In genomic region chr7:139364005-139364557, GRCm38 (mm10) we compare ENCODE assay signal across 9 mouse cellular contexts. TPM values are rescaled to one million over a fixed set of nuclear protein-coding genes. Genes with fewer than 3 reads are reported as not detected.
DNase-seq lines count a peak whose midpoint lies in the region; ATAC-seq and TF ChIP-seq lines count a peak whose summit lies in the region.
"Had no signal": no experiment of that assay in that cellular context is flagged by ENCODE, and none has a peak within 500 bp of the region (broad histone marks: within the 10 kb centered on the region; RNA-seq: fewer than 3 reads in every experiment).

No protein-coding gene starts in this region.

- 0 out of 2 replicates have a peak overlapping the region, but pooled peaks have one; percentile 1 for H3K9ac ChIP-seq in forebrain, embryonic 11.5 days (ENCODE audit: low read length)
- peak overlapping the region; percentile 76 for H3K9ac ChIP-seq in heart, embryonic 13.5 days
- H3K9ac ChIP-seq in kidney, embryonic 16.5 days (replicated peaks; ENCODE audit: low read length) = peak overlapping the region; percentile 49
- H3K9ac ChIP-seq in liver, embryonic 11.5 days (ENCODE audit: low read depth, low read length) = no peak overlapping the region
- H3K9ac ChIP-seq in neural tube, embryonic 12.5 days = no peak overlapping the region

- peak; percentile 94 for DNase-seq in 3T3-L1 (ENCODE audit: low read depth, low spot score)
- peak; percentile 82 for DNase-seq in brain, embryonic 14.5 days (ENCODE audit: low read depth)
- peak; percentile 86 for DNase-seq in forebrain, embryonic 11.5 days (ENCODE audit: low spot score)
- DNase-seq in liver, embryonic 11.5 days (ENCODE audit: low spot score) = peak; percentile 71
- peak; percentile 47 to 69 for DNase-seq in urinary bladder, postnatal 36 days (ENCODE audit: low spot score in 2 of 2)

- peaks cover 12% of the 10 kb centered on the region for H3K4me1 ChIP-seq in forebrain, embryonic 11.5 days (replicated peaks; ENCODE audit: control insufficient read depth, insufficient read depth, low read length)
- H3K4me1 ChIP-seq in heart, embryonic 13.5 days = peaks cover 94% of the 10 kb centered on the region
- peaks cover 42% of the 10 kb centered on the region for H3K4me1 ChIP-seq in kidney, embryonic 16.5 days (ENCODE audit: insufficient read depth, low read length)
- peaks cover 29% of the 10 kb centered on the region for H3K4me1 ChIP-seq in liver, embryonic 11.5 days (replicated peaks; ENCODE audit: control insufficient read depth, insufficient read depth, low read length)
- peaks cover 26% of the 10 kb centered on the region for H3K4me1 ChIP-seq in neural tube, embryonic 12.5 days

- H3K4me3 ChIP-seq in forebrain, embryonic 11.5 days (ENCODE audit: low read depth, low read length) = no peak overlapping the region
- H3K4me3 ChIP-seq in heart, embryonic 13.5 days = peak overlapping the region; percentile 19; the same call in 1 of the 2 replicates
- no peak overlapping the region for H3K4me3 ChIP-seq in kidney, embryonic 16.5 days (ENCODE audit: low read length)
- no peak overlapping the region for H3K4me3 ChIP-seq in liver, embryonic 11.5 days (ENCODE audit: low read depth, low read length)
- H3K4me3 ChIP-seq in neural tube, embryonic 12.5 days = no peak overlapping the region

- H3K27me3 ChIP-seq in forebrain, embryonic 11.5 days (ENCODE audit: control insufficient read depth, insufficient read depth, low read length) = no peaks in the 10 kb centered on the region
- H3K27me3 ChIP-seq in heart, embryonic 13.5 days (replicated peaks) = no peaks in the 10 kb centered on the region
- H3K27me3 ChIP-seq in kidney, embryonic 16.5 days (ENCODE audit: insufficient read depth, low read length) = no peaks in the 10 kb centered on the region
- no peaks in the 10 kb centered on the region for H3K27me3 ChIP-seq in liver, embryonic 11.5 days (replicated peaks; ENCODE audit: control insufficient read depth, insufficient read depth, low read length)
- no peaks in the 10 kb centered on the region; the same call in 1 of the 2 replicates for H3K27me3 ChIP-seq in neural tube, embryonic 12.5 days (replicated peaks)
- H3K27me3 ChIP-seq: CH12.LX had no signal

- TF ChIP-seq POLR2A in brain, embryonic 14.5 days (IDR thresholded peaks at IDR 0.05; ENCODE audit: borderline replicate concordance, extremely low read depth, insufficient read depth, insufficient read length, poor library complexity, severe bottlenecking) = no peak

- no peak overlapping the region for H3K27ac ChIP-seq in forebrain, embryonic 11.5 days (ENCODE audit: low read depth, low read length)
- peak overlapping the region; percentile 99 for H3K27ac ChIP-seq in heart, embryonic 13.5 days (replicated peaks)
- peak overlapping the region; percentile 81 for H3K27ac ChIP-seq in kidney, embryonic 16.5 days (ENCODE audit: low read length)
- H3K27ac ChIP-seq in liver, embryonic 11.5 days (ENCODE audit: low read depth, low read length) = peak overlapping the region; percentile 61
- no peak overlapping the region for H3K27ac ChIP-seq in neural tube, embryonic 12.5 days

- TF ChIP-seq CTCF in brain, embryonic 14.5 days (IDR thresholded peaks at IDR 0.05; ENCODE audit: borderline replicate concordance, extremely low read depth, insufficient read depth, insufficient read length) = no peak

- peak; percentile 72 for ATAC-seq in forebrain, embryonic 11.5 days (replicated peaks; ENCODE audit: low FRiP score)
- ATAC-seq in heart, embryonic 13.5 days (ENCODE audit: extremely low read depth, insufficient number of reproducible peaks, low FRiP score, low TSS enrichment) = peak; percentile 60; the same call in 1 of the 2 replicates
- peak; percentile 78 for ATAC-seq in kidney, embryonic 16.5 days (ENCODE audit: low FRiP score, low TSS enrichment)
- ATAC-seq in liver, embryonic 11.5 days (replicated peaks; ENCODE audit: low FRiP score) = peak; percentile 41; the same call in 1 of the 2 replicates
- ATAC-seq in neural tube, embryonic 12.5 days (ENCODE audit: low FRiP score, low read depth) = peak; percentile 81

- 7% methylated on average over 9 of the region's 9 CpGs for WGBS in forebrain, embryonic 11.5 days
- WGBS in heart, embryonic 13.5 days = under 1% methylated on average over 9 of the region's 9 CpGs
- 7% methylated on average over 9 of the region's 9 CpGs for WGBS in kidney, embryonic 16.5 days
- 15% methylated on average over 9 of the region's 9 CpGs for WGBS in liver, embryonic 11.5 days
- 8% methylated on average over 9 of the region's 9 CpGs for WGBS in neural tube, embryonic 12.5 days

- H3K36me3 ChIP-seq in forebrain, embryonic 11.5 days (ENCODE audit: control insufficient read depth, insufficient read depth, low read length) = no peaks in the 10 kb centered on the region
- no peaks in the 10 kb centered on the region for H3K36me3 ChIP-seq in heart, embryonic 13.5 days
- no peaks in the 10 kb centered on the region for H3K36me3 ChIP-seq in kidney, embryonic 16.5 days (ENCODE audit: insufficient read depth, low read length)
- no peaks in the 10 kb centered on the region for H3K36me3 ChIP-seq in liver, embryonic 11.5 days (ENCODE audit: control insufficient read depth, insufficient read depth, low read length)
- H3K36me3 ChIP-seq in neural tube, embryonic 12.5 days = no peaks in the 10 kb centered on the region

- peak overlapping the region; percentile 28; the same call in 1 of the 2 replicates for H3K4me2 ChIP-seq in forebrain, embryonic 11.5 days (ENCODE audit: low read depth, low read length, severe bottlenecking)
- peak overlapping the region; percentile 59 for H3K4me2 ChIP-seq in heart, embryonic 13.5 days
- peak overlapping the region; percentile 20 for H3K4me2 ChIP-seq in kidney, embryonic 16.5 days (replicated peaks; ENCODE audit: low read depth, low read length)
- H3K4me2 ChIP-seq in liver, embryonic 11.5 days = peak overlapping the region; percentile 10; the same call in 1 of the 2 replicates
- peak overlapping the region; percentile 46 for H3K4me2 ChIP-seq in neural tube, embryonic 12.5 days (replicated peaks)

- H3K9me3 ChIP-seq in forebrain, embryonic 11.5 days (ENCODE audit: control insufficient read depth, low read length) = no peaks in the 10 kb centered on the region
- no peaks in the 10 kb centered on the region for H3K9me3 ChIP-seq in heart, embryonic 13.5 days
- H3K9me3 ChIP-seq in kidney, embryonic 16.5 days (ENCODE audit: low read length) = no peaks in the 10 kb centered on the region
- no peaks in the 10 kb centered on the region for H3K9me3 ChIP-seq in liver, embryonic 11.5 days (ENCODE audit: control insufficient read depth, low read length)
- no peaks in the 10 kb centered on the region for H3K9me3 ChIP-seq in neural tube, embryonic 12.5 days

RNA-seq across cellular contexts. Expression of gene Inpp5a, which starts 24.8 kb away (rescaled TPM):
- polyA plus RNA-seq in brain, embryonic 14.5 days (2012; rRNA removed) = 6.2 and 17.6 TPM in 2 replicates
- polyA plus RNA-seq in forebrain, embryonic 11.5 days (2014; fragmentation: Nextera tagmentation; extraction: Ambion mirVana) = 22.4 and 23.7 TPM in 2 replicates
- 58.4 and 58.5 TPM in 2 replicates for polyA plus RNA-seq in heart, embryonic 13.5 days (2015; fragmentation: Nextera tagmentation; extraction: Ambion mirVana)
- 16.0 and 17.7 TPM in 2 replicates for polyA plus RNA-seq in kidney, embryonic 16.5 days (2015; fragmentation: Nextera tagmentation; extraction: Ambion mirVana)
- 11.8 and 14.3 TPM in 2 replicates for polyA plus RNA-seq in liver, embryonic 11.5 days (2014; fragmentation: Nextera tagmentation; extraction: Ambion mirVana)
- 26.4 and 26.8 TPM in 2 replicates for polyA plus RNA-seq in neural tube, embryonic 12.5 days (2016; fragmentation: Nextera tagmentation; extraction: Ambion mirVana)

Comparison
In these comparisons a context has a peak if more than half of its experiments do, and no peak if none do; other contexts are left out.
1. H3K27ac ChIP-seq: peak in heart, embryonic 13.5 days (single experiment), kidney, embryonic 16.5 days (single experiment) and liver, embryonic 11.5 days (single experiment); none in forebrain, embryonic 11.5 days (single experiment) and neural tube, embryonic 12.5 days (single experiment).
2. H3K9ac ChIP-seq: peak in forebrain, embryonic 11.5 days (single experiment), heart, embryonic 13.5 days (single experiment) and kidney, embryonic 16.5 days (single experiment); none in liver, embryonic 11.5 days (single experiment) and neural tube, embryonic 12.5 days (single experiment).
3. Peak in every context shown above with its lines, with median percentiles within 50 percentile points of each other: DNase-seq, ATAC-seq and H3K4me2 ChIP-seq.